Mouse (Mus musculus) thymus, postnatal 25 days (tissue): Measurements from ENCODE around the gene Lrrc47.

ENCODE experiments used
- DNase-seq: peaks from one replicate; pipeline ENCODE4 v3.0.0; 2022

Lrrc47 gene

GRCm38 (mm10) chr4:154023754-154024601 lies 12.4 kb downstream of the Lrrc47 start:
- DNase-seq, result no peak

GRCm38 (mm10) chr4:154024729-154025521 lies 13.4 kb downstream of the Lrrc47 start:
- DNase-seq, result no peak

DNA sequence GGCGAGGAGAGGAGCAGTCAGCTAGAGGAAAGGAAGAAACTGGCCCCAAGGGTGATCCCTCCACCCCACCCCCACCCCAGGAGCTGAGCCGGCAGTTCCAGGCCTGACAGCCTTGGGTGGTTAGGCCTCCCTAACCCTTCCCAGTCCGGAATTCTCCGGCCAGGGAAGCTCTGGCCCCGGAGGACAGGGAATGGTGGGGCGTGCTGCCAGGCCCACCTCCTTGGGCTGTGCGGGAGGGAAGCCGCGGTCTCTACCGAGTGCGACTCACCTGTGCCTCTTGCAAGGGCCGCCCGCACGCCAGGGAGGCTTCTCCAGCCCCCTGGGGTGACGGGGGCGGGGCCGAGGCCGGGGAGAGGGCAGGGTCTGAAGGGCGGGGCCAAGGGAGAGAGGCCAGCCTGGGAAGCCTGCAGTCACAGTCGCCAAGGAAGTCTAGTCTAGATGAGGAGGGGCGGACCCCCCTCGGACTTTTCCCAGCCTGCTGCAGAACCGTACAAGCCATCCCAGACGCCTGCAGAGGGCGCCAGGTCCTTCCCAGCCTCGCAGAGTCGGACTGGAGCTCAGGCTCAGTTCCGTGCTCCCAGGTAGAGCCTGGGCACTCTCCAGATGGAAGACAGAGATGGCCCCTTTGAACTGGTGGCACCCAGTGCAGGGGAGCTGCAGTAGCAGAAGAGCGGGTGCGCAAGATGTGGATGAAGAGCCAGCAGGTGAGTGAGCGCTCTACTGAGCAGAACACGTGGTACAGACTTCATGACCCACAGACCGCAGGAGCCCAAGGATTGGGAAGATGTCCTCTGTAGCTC lies 14.3 kb downstream of the Lrrc47 start, which contains the start of gene Smim1:
Gene Smim1, minus strand, starts transcription at position 590 of the 800 bp plus-strand sequence.
- DNase-seq, result peak; percentile 22

DNA sequence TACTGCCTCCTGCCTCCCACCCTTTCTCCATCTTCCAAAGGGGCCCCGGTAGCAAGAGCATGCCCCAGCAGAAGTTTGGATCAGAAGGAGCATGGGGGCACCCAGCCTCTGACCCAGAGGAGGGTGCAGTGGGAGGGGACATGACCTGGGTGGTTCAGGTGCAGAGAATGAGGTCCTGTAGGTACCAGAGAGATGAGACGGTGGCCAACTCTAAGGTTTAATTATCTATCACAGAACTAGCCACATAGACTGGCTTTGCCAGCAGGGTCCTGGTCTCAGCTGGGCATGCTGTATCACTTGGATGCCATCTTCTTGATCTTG lies 14.9 kb downstream of the Lrrc47 start:
- DNase-seq, result no peak

- no peak for DNase-seq
These were observed 16.5 kb downstream of the Lrrc47 start for GRCm38 (mm10) chr4:154028066-154028465.

GRCm38 (mm10) chr4:154028646-154029045 lies 17.1 kb downstream of the Lrrc47 start:
- DNase-seq, result peak; percentile 36

DNA sequence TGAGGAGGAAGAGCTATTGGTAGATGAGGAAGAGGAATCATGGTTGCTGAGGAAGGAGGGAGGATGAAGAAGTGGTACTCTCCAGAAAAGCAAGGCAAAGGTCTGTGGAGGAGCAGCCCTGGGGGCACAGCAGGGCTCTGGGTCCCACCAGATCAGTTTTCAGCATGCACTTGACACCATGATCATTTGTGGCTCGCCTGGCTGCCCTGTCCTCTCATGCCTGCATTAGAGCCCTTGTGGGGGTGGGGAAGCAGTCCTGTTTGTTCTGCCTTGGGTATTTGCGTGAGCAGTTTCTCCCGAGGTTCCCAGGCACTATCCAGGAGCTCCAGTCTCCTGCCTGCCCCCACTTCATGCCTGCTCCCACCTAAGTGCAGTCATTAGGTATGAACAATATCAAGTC lies 25.6 kb downstream of the Lrrc47 start:
- DNase-seq, result no peak

- DNase-seq, result no peak
These were observed 31.0 kb downstream of the Lrrc47 start, which contains the start of gene Ccdc27 for GRCm38 (mm10) chr4:154042577-154042976. TSS of gene Ccdc27 (minus strand) at chr4:154042677.

GRCm38 (mm10) chr4:154045837-154046236 lies 34.3 kb downstream of the Lrrc47 start:
- no peak for DNase-seq

DNA sequence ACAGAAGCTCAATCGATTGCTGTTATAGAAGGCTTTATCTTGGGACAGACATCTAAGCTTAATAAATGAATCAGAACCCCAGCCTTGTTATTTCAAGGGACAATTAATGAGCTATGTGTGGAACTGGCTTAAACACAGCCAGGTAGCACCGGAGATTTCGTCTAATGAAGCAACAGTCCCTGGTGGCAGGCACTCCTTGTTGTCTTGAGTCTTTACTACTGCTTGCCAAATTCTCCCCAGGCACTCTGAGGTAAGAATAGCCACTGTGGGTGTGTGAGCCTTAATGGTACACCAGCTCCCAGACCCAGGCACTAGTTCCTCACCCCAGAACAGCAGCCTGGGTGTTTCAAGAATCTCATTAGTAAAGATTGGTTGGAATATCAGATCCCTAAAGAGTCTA lies 39.9 kb downstream of the Lrrc47 start:
- DNase-seq, result no peak

DNA sequence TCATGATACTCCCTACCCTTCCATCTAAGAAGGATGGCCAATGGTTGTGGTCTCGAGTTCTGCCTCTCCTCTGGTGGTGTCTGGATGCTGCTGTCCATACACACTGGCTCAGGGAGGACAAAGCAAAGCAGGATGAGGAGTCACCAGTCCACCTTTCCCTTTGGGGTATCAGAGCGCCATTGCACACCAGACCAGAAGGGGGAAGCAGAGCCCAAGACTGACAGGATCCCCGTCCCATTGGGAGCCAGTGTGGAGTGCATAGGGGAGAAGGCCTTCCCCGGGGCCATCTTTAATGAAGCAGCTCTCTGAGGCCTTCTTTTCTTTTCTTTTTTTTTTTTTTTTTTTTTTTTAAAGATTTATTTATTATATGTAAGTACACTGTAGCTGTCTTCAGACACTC lies 41.5 kb downstream of the Lrrc47 start:
- DNase-seq, result no peak

GRCm38 (mm10) chr4:154055482-154055881 lies 44.0 kb downstream of the Lrrc47 start:
- DNase-seq, result no peak

DNA sequence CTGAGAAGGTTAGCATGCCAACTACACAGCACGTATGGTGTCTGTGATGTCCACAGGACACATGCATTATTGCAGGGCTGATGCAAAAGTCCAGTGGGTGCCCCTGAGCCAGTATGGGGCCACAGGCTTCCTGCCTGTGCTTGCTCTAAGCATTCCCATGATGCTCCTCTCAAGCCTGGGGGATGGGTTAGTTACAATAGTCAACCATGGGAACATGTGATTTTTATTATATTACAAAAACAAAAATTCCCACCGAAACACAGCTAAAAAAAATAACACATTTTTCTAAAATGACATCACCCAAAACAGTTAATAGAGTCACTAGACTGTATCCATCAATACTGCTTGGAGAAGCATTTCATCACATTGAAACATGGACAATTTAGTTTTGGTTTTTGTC lies 44.5 kb downstream of the Lrrc47 start:
- no peak for DNase-seq

DNA sequence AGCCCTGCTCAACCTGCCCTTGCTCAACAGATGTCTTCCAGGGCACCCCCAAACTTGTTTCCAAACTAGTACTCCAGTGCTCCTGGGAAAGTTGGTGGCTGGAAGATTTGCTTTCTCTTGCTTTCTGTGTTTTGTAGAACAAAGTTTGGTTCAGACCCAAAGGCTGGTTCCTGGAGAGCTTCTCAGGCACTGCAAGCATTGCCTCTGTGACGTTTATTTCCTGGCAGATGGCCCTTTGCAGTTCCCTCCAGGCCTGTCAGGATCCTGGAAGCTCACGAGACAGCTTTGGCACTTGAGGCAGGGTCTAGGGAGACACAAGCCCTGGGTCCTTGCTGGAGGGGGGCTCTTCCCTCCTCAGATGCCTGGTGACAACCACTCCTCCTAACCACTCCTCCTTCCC lies 45.1 kb downstream of the Lrrc47 start:
- DNase-seq, result no peak

DNA sequence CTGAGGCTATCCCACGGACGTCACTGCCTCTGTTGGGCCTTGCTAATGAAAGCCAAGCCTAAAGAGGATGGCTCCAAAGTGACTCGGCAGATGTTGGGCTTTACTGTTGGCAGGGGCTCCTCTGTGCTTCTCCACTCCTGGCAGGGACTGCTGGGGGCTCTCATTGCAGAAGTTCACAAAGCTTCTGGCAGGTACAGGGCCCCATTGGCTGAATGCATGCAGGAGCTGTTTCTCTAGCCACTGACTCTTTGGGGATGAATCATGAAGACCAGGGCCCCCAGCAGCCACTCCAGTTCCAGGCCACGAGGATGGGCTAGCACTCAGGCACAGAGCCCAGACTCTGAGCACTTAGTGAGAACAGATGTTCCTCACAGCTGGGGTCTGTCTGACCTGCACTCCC lies 46.2 kb downstream of the Lrrc47 start:
- no peak for DNase-seq

DNA sequence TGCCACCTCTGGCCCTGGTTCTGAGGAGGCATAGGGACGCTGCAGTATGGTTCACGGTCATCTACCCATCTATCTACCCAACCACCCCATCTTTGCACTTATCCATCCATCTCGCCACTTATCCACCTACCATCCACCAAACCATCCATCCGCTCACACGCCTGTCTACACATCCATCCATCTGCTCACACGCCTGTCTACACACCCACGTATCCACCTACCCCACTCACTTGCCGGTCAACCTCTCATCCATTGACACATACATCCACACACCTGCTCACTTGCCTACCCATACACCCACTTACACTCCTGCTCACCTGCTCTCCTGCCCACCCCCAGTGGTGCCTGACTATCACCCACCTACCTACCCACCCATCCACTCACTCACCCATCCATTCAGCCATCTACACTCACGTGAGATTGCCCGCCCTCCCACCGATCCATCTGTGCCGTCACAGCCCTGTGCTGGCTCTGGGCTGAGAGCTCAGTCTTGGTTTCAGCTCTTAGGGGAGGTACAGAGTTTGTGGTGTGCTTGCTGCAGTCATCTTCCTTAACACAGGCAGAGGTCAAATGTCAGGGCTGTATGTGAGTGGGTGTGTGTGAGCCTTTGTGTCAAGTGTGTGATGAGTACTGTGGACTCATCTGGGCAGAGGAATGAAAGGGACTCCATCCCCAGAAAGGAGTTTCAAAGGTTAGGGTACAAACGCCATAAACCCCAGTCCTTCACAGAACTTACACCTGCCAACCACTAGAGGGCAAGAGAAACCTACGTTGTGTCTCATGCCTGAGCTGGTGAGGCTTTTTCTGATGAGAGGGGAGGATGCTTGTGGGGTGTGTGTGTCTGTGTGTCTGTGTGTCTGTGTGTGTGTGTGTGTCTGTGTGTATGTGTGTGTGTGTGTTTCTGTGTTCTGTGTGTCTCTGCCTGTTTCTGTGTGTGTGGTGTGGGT lies 53.6 kb downstream of the Lrrc47 start:
- peak; percentile 8 for DNase-seq

DNA sequence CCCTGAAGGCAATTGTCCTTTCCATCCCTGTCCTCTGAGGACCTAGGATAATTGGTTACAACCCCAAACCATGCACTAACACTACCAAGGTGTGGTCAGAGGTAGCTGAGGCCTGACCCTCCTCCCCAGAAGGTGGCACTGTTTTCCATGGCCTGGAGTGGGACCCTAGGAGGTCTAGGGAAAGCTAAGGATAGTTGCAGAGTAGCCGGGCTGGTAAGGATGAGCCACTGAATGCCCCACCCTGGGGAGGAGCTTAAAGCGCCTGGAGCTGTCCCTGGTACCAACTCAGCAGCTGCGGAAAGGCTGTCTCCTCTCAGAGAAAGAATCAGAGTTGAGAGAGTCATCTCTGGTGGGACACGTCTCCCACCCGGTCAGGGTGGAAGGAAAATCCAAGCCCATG lies 59.4 kb downstream of the Lrrc47 start:
- no peak for DNase-seq
